Mouse (Mus musculus) megakaryocyte, embryonic 14.5 days (primary cell): Measurements from ENCODE around the gene Sfswap.

Source experiments
- FLI1 ChIP-seq: IDR thresholded peaks from 2 replicates; pipeline ENCODE4 v1.6.1; 2012; ENCODE audit warnings: low read length, inconsistent platforms, mixed read lengths
- GATA1 ChIP-seq: IDR thresholded peaks from 3 replicates; pipeline ENCODE4 v1.6.1; 2012; ENCODE audit warnings: mixed read lengths, low read length, inconsistent platforms, borderline replicate concordance

DNA sequence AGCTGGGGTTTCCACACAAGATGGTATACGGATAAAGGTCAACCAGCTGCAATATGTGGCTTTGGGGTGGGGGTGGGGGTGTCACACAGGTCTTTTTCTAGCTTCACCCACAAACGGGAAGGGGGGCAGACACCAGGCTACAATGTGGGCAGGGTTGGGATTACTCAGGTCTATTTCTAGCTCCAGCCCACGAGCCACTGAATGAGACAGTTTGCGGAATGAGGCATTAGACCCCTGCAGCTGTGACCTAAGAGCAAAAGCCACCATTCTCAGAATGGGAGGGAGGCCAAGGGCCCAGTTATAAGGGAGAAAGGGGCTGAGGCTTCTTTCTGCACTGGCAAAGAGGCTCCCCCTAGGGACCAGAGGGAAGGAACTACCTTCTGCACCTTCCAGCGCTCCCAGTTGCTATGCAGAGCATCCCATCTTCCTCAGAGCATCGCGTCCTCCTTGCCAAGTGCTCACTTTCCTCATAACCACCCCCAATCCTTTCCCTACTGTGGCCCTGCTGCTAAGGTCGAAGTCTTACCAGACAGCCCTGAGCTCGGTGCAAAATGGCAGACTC is 44.4 kb upstream of the Sfswap start:
- TF ChIP-seq GATA1 (no peak), FLI1 (no peak)
